Mouse (Mus musculus) Patski (cell line): Measurements from ENCODE around the gene Palm. TPM values are rescaled to one million over a fixed set of nuclear protein-coding genes. Genes with fewer than 3 reads are reported as not detected.

Experiments
- ATAC-seq: fragments of 100-300 bp; one replicate; pipeline ENCODE4 v1.8.0; 2021
- CTCF ChIA-PET: fragments of 350-600 bp; sonication (Branson Sonifier 250); formaldehyde crosslinking; loops from one replicate; lab custom pipeline; 2022; ENCODE audit warnings: inconsistent platforms; lab: Charles Lee
- POLR2A ChIA-PET: fragments of 350-600 bp; sonication (Branson Sonifier 250); formaldehyde crosslinking; loops from one replicate; lab custom pipeline; 2022; ENCODE audit warnings: antibody characterized with exemption, inconsistent platforms; lab: Charles Lee
- DNase-seq: peaks from one replicate; pipeline ENCODE4 v3.0.0-alpha.2; 2011; ENCODE audit warnings: low read depth, low spot score
- H3K27me3 ChIP-seq: fragments of 371-371 bp; one replicate; pipeline ENCODE4 v1.5.1; 2021
- CTCF ChIP-seq: fragments of 100-300 bp; IDR thresholded peaks from one replicate; pipeline ENCODE4 v1.5.1; 2021
- in situ Hi-C: fragments of 300-500 bp; cut with MboI; formaldehyde crosslinking; loops from 3 replicates; pipeline ENCODE4 v1.11.1; 2018; ENCODE audit warnings: low pct_unique_long_range_greater_than_20kb, mixed read lengths
- polyA plus RNA-seq: library from polyadenylated mRNA; unstranded; gene quantifications from one replicate; pipeline ENCODE4 v1.2.3, GENCODE M21; 2021

Gene Palm
- polyA plus RNA-seq, 1 experiment from 2014 or later, result 141 TPM

- CTCF ChIA-PET, result interaction anchor here (0.9 to 2.9 kb wide), 4 partner anchors 9 to 31 kb away, joined by 3 to 11 read pairs (median 4); no protein-coding TSS in a partner anchor
- H3K27me3 ChIP-seq, result no peaks in the 10 kb centered on the region
- ATAC-seq (no peak), DNase-seq (no peak)
- in situ Hi-C loops, result no loop called here
- POLR2A ChIA-PET, result no interaction called here
- no peak for TF ChIP-seq CTCF
Observed at GRCm38 (mm10) chr10:79795905-79796304, 2.5 kb downstream of the Palm start.

- no peaks in the 10 kb centered on the region for H3K27me3 ChIP-seq
- in situ Hi-C loops, result no loop called here
- ATAC-seq (no peak), DNase-seq (no peak)
- CTCF ChIA-PET, result no interaction called here
- no peak for TF ChIP-seq CTCF
- POLR2A ChIA-PET, result interaction anchor here (0.6 kb wide), 1 partner anchor 15 kb away, joined by 3 read pairs; no protein-coding TSS in a partner anchor
Observed at GRCm38 (mm10) chr10:79797326-79797725, 4.0 kb downstream of the Palm start.

GRCm38 (mm10) chr10:79798289-79798928 lies 5.0 kb downstream of the Palm start:
- CTCF ChIA-PET, result interaction anchor here (1.0 kb wide), 1 partner anchor 10 kb away, joined by 3 read pairs; no protein-coding TSS in a partner anchor

GRCm38 (mm10) chr10:79800508-79800907 lies 7.1 kb downstream of the Palm start:
- H3K27me3 ChIP-seq, result no peaks in the 10 kb centered on the region
- ChIA-PET CTCF (interaction anchor here (1.3 to 3.5 kb wide), 3 partner anchors 8 to 20 kb away, joined by 7 to 17 read pairs (median 10); partner anchors contain the start of gene Palm), POLR2A (interaction anchor here (1.2 kb wide), 1 partner anchor 11 kb away, joined by 4 read pairs; no protein-coding TSS in a partner anchor)
- TF ChIP-seq CTCF, result no peak
- no peak for DNase-seq
- no peak for ATAC-seq
- in situ Hi-C loops, result no loop called here

More at GRCm38 (mm10) chr10:79798289-79798928, 5.0 kb downstream of the Palm start:
- no peak for TF ChIP-seq CTCF
- DNase-seq (no peak), ATAC-seq (no peak)
- H3K27me3 ChIP-seq, result no peaks in the 10 kb centered on the region
- in situ Hi-C loops, result no loop called here
- POLR2A ChIA-PET, result no interaction called here

- CTCF ChIA-PET, result interaction anchor here (1.2 to 3.5 kb wide), 8 partner anchors 9 to 158 kb away, joined by 3 to 17 read pairs (median 8); partner anchors contain the start of genes Palm and Wdr18
- peak; percentile 45 for ATAC-seq
Observed at GRCm38 (mm10) chr10:79801837-79802236, 8.5 kb downstream of the Palm start.

GRCm38 (mm10) chr10:79802331-79802971 lies 9.1 kb downstream of the Palm start:
- ChIA-PET CTCF (interaction anchor here (1.2 to 3.5 kb wide), 7 partner anchors 10 to 157 kb away, joined by 3 to 17 read pairs (median 7); partner anchors contain the start of genes Palm and Wdr18), POLR2A (interaction anchor here (0.5 to 1.5 kb wide), 6 partner anchors 8 to 98 kb away, joined by 3 to 7 read pairs (median 4); partner anchors contain the start of gene Bsg)
- in situ Hi-C loops, result no loop called here
- DNase-seq, result no peak
- no peaks in the 10 kb centered on the region for H3K27me3 ChIP-seq
- TF ChIP-seq CTCF, result no peak
- ATAC-seq, result peak; percentile 83

More at GRCm38 (mm10) chr10:79801837-79802236, 8.5 kb downstream of the Palm start:
- in situ Hi-C loops, result no loop called here
- POLR2A ChIA-PET, result interaction anchor here (0.7 to 0.9 kb wide), 3 partner anchors 19 to 52 kb away, joined by 3 to 4 read pairs (median 3); partner anchors contain the start of gene Ptbp1
- no peak for DNase-seq
- TF ChIP-seq CTCF, result no peak
- H3K27me3 ChIP-seq, result no peaks in the 10 kb centered on the region

- H3K27me3 ChIP-seq, result no peaks in the 10 kb centered on the region
- no peak for ATAC-seq
- DNase-seq, result no peak
- no peak for TF ChIP-seq CTCF
- in situ Hi-C loops, result no loop called here
- ChIA-PET CTCF (interaction anchor here (1.2 to 3.5 kb wide), 5 partner anchors 8 to 35 kb away, joined by 3 to 17 read pairs (median 9); partner anchors contain the start of gene Palm), POLR2A (interaction anchor here (1.4 to 1.5 kb wide), 2 partner anchors 8 to 9 kb away, joined by 5 to 7 read pairs; no protein-coding TSS in a partner anchor)
Observed at GRCm38 (mm10) chr10:79803716-79804323, 10.4 kb downstream of the Palm start.

- ChIA-PET CTCF (interaction anchor here (1.3 to 1.6 kb wide), 2 partner anchors 11 to 14 kb away, joined by 3 to 11 read pairs; partner anchors contain the start of gene Prss57), POLR2A (interaction anchor here (1.3 kb wide), 1 partner anchor 12 kb away, joined by 3 read pairs; no protein-coding TSS in a partner anchor)
- no peak for ATAC-seq
- DNase-seq, result no peak
- no peaks in the 10 kb centered on the region for H3K27me3 ChIP-seq
- TF ChIP-seq CTCF, result no peak
- in situ Hi-C loops, result no loop called here
Observed at GRCm38 (mm10) chr10:79805636-79806035, 12.3 kb downstream of the Palm start.

GRCm38 (mm10) chr10:79806331-79806730 lies 13.0 kb downstream of the Palm start:
- POLR2A ChIA-PET, result interaction anchor here (1.3 kb wide), 1 partner anchor 12 kb away, joined by 3 read pairs; no protein-coding TSS in a partner anchor

GRCm38 (mm10) chr10:79806972-79807371 lies 13.6 kb downstream of the Palm start:
- ChIA-PET POLR2A (no interaction called here), CTCF (no interaction called here)
- no peak for ATAC-seq
- no peak for TF ChIP-seq CTCF
- no peak for DNase-seq
- no peaks in the 10 kb centered on the region for H3K27me3 ChIP-seq
- in situ Hi-C loops, result no loop called here

More at GRCm38 (mm10) chr10:79806331-79806730, 13.0 kb downstream of the Palm start:
- ATAC-seq (no peak), DNase-seq (no peak)
- TF ChIP-seq CTCF, result no peak
- CTCF ChIA-PET, result interaction anchor here (1.6 kb wide), 1 partner anchor 11 kb away, joined by 11 read pairs; no protein-coding TSS in a partner anchor
- no peaks in the 10 kb centered on the region for H3K27me3 ChIP-seq
- in situ Hi-C loops, result no loop called here
